Mouse (Mus musculus) CH12.LX (cell line): ENCODE measurements around the gene Ptov1. TPM values are rescaled to one million over a fixed set of nuclear protein-coding genes. Genes with fewer than 3 reads are reported as not detected.

Source experiments
- DNase-seq: peaks from one replicate; pipeline ENCODE4 v3.0.0-alpha.2; 2013; ENCODE audit errors: extremely low read depth
- H3K27ac ChIP-seq: 2 replicates; pipeline ENCODE4 v1.5.1; 2012; ENCODE audit warnings: low read depth, mild to moderate bottlenecking, control low read depth, moderate library complexity; ENCODE audit not compliant: insufficient read depth
- H3K27me3 ChIP-seq: replicated peaks from 2 replicates; pipeline ENCODE3; 2012; ENCODE audit warnings: inconsistent platforms
- H3K36me3 ChIP-seq, 2 experiments: replicated peaks in 1 of 2; 2 replicates each; pipeline versions ENCODE3 to v1.6.1; 2012; ENCODE audit warnings: inconsistent platforms in 1 of 2, low read length in 1 of 2, mild to moderate bottlenecking in 1 of 2, mixed read lengths in 1 of 2, moderate library complexity in 1 of 2; ENCODE audit not compliant: control insufficient read depth in 1 of 2, insufficient read depth in 1 of 2
- H3K4me1 ChIP-seq, 2 experiments: 2 replicates each; pipeline ENCODE4 v1.6.1; 2012; ENCODE audit warnings: inconsistent platforms in 1 of 2, moderate library complexity in 1 of 2; ENCODE audit not compliant: insufficient read depth in 2 of 2, control insufficient read depth in 1 of 2
- H3K4me2 ChIP-seq: 2 replicates; pipeline ENCODE4 v1.6.1; 2012; ENCODE audit warnings: low read depth, mild to moderate bottlenecking, control low read depth; ENCODE audit not compliant: poor library complexity, insufficient read depth, severe bottlenecking
- H3K4me3 ChIP-seq, 3 experiments: fragments of 150-350 bp in 1 of 3; sonication (generic) in 1 of 3; replicated peaks in 1 of 3; 2 replicates each; pipeline versions ENCODE3 to v1.5.1; 2011 to 2012; ENCODE audit warnings: low read depth in 2 of 3, low read length in 2 of 3, mild to moderate bottlenecking in 2 of 3, moderate library complexity in 2 of 3, control low read depth in 1 of 3, improper control_type of control experiment in 1 of 3, inconsistent platforms in 1 of 3, mixed read lengths in 1 of 3; ENCODE audit not compliant: poor library complexity in 1 of 3
- H3K79me2 ChIP-seq: replicated peaks from 2 replicates; pipeline ENCODE4 v1.6.1; 2012; ENCODE audit warnings: mild to moderate bottlenecking, moderate library complexity; ENCODE audit not compliant: control insufficient read depth, poor library complexity, insufficient read depth, severe bottlenecking; ENCODE audit errors: extremely low read depth
- H3K9ac ChIP-seq: 2 replicates; pipeline ENCODE4 v1.6.1; 2012; ENCODE audit warnings: low read depth, mild to moderate bottlenecking, control low read depth, moderate library complexity; ENCODE audit not compliant: insufficient read depth
- H3K9me3 ChIP-seq: replicated peaks from 2 replicates; pipeline ENCODE3; 2012; ENCODE audit warnings: low read length, inconsistent platforms, mixed read lengths
- BHLHE40 ChIP-seq: IDR thresholded peaks from 2 replicates; pipeline ENCODE4 v1.6.1; 2011; ENCODE audit warnings: mild to moderate bottlenecking, low read depth, low read length, improper control_type of control experiment
- CHD1 ChIP-seq: IDR thresholded peaks from 2 replicates; pipeline ENCODE4 v1.6.1; 2012; ENCODE audit warnings: low read depth, low read length, improper control_type of control experiment, inconsistent platforms
- E2F4 ChIP-seq: IDR thresholded peaks from 2 replicates; pipeline ENCODE4 v1.6.1; 2011; ENCODE audit warnings: low read depth, low read length, improper control_type of control experiment; ENCODE audit not compliant: insufficient replicate concordance
- EP300 ChIP-seq: IDR thresholded peaks from 2 replicates; pipeline ENCODE4 v1.6.1; 2011; ENCODE audit warnings: low read length, improper control_type of control experiment
- ETS1 ChIP-seq: conservative IDR thresholded peaks from 2 replicates; pipeline ENCODE4 v1.6.1; 2012; ENCODE audit warnings: low read depth, mild to moderate bottlenecking, inconsistent platforms, low read length, improper control_type of control experiment, moderate library complexity
- GABPA ChIP-seq: IDR thresholded peaks from 2 replicates; pipeline ENCODE4 v1.6.1; 2012; ENCODE audit warnings: low read depth, low read length, improper control_type of control experiment, inconsistent platforms; ENCODE audit not compliant: insufficient replicate concordance
- HCFC1 ChIP-seq: IDR thresholded peaks from 2 replicates; pipeline ENCODE4 v1.6.1; 2012; ENCODE audit warnings: low read depth, mild to moderate bottlenecking, inconsistent platforms, low read length, improper control_type of control experiment
- IRF4 ChIP-seq: IDR thresholded peaks from 2 replicates; pipeline ENCODE4 v1.6.1; 2014; ENCODE audit warnings: low read depth, mild to moderate bottlenecking, inconsistent platforms, low read length, improper control_type of control experiment
- JUND ChIP-seq: conservative IDR thresholded peaks from 2 replicates; pipeline ENCODE4 v1.6.1; 2011; ENCODE audit warnings: low read depth, low read length, improper control_type of control experiment
- KAT2A ChIP-seq: IDR thresholded peaks from 2 replicates; pipeline ENCODE4 v1.6.1; 2012; ENCODE audit warnings: low read length, improper control_type of control experiment, inconsistent platforms; ENCODE audit not compliant: insufficient replicate concordance
- MAX ChIP-seq: IDR thresholded peaks from 2 replicates; pipeline ENCODE4 v1.6.1; 2011; ENCODE audit warnings: low read length, improper control_type of control experiment
- MAZ ChIP-seq: IDR thresholded peaks from 2 replicates; pipeline ENCODE4 v1.6.1; 2012; ENCODE audit warnings: low read depth, mild to moderate bottlenecking, inconsistent platforms, low read length, improper control_type of control experiment, moderate library complexity
- MXI1 ChIP-seq: IDR thresholded peaks from 2 replicates; pipeline ENCODE4 v1.6.1; 2011; ENCODE audit warnings: mild to moderate bottlenecking, low read depth, low read length, improper control_type of control experiment
- NELFE ChIP-seq: IDR thresholded peaks from 2 replicates; pipeline ENCODE4 v1.6.1; 2011; ENCODE audit warnings: low read depth, low read length, improper control_type of control experiment
- NRF1 ChIP-seq: IDR thresholded peaks from 2 replicates; pipeline ENCODE4 v1.6.1; 2014; ENCODE audit warnings: low read depth, mild to moderate bottlenecking, inconsistent platforms, low read length, improper control_type of control experiment, moderate library complexity
- PAX5 ChIP-seq: IDR thresholded peaks from 2 replicates; pipeline ENCODE4 v1.6.1; 2012; ENCODE audit warnings: low read length, inconsistent platforms, mixed read lengths
- POLR2A ChIP-seq: IDR thresholded peaks from 2 replicates; pipeline ENCODE4 v1.6.1; 2011; ENCODE audit warnings: low read depth, mild to moderate bottlenecking, improper control_type of control experiment, low read length
- POLR2AphosphoS2 ChIP-seq: IDR thresholded peaks from 2 replicates; pipeline ENCODE4 v1.6.1; 2011; ENCODE audit warnings: low read depth, low read length, improper control_type of control experiment
- RCOR1 ChIP-seq: conservative IDR thresholded peaks from 2 replicates; pipeline ENCODE4 v1.6.1; 2012; ENCODE audit warnings: low read depth, mild to moderate bottlenecking, inconsistent platforms, low read length, improper control_type of control experiment
- SIN3A ChIP-seq: IDR thresholded peaks from 2 replicates; pipeline ENCODE4 v1.6.1; 2012; ENCODE audit warnings: low read length, improper control_type of control experiment, inconsistent platforms
- SMC3 ChIP-seq: IDR thresholded peaks from 2 replicates; pipeline ENCODE4 v1.6.1; 2011; ENCODE audit warnings: low read depth, low read length, improper control_type of control experiment
- TBP ChIP-seq: conservative IDR thresholded peaks from 2 replicates; pipeline ENCODE4 v1.6.1; 2011; ENCODE audit warnings: low read depth, low read length, improper control_type of control experiment
- TCF12 ChIP-seq: IDR thresholded peaks from 2 replicates; pipeline ENCODE4 v1.6.1; 2014; ENCODE audit warnings: low read depth, mild to moderate bottlenecking, inconsistent platforms, low read length, improper control_type of control experiment
- UBTF ChIP-seq: IDR thresholded peaks from 2 replicates; pipeline ENCODE4 v1.6.1; 2012; ENCODE audit warnings: low read depth, mild to moderate bottlenecking, inconsistent platforms, low read length, improper control_type of control experiment, moderate library complexity
- USF1 ChIP-seq: IDR thresholded peaks from 2 replicates; pipeline ENCODE4 v1.6.1; 2014; ENCODE audit warnings: low read depth, mild to moderate bottlenecking, inconsistent platforms, low read length, improper control_type of control experiment
- USF2 ChIP-seq: conservative IDR thresholded peaks from 2 replicates; pipeline ENCODE4 v1.6.1; 2011; ENCODE audit warnings: low read depth, low read length, improper control_type of control experiment
- ZC3H11A ChIP-seq: IDR thresholded peaks from 2 replicates; pipeline ENCODE4 v1.6.1; 2012; ENCODE audit warnings: low read depth, mild to moderate bottlenecking, inconsistent platforms, low read length, improper control_type of control experiment
- ZKSCAN1 ChIP-seq: IDR thresholded peaks from 2 replicates; pipeline ENCODE4 v1.6.1; 2012; ENCODE audit warnings: low read depth, inconsistent platforms, low read length, improper control_type of control experiment, borderline replicate concordance
- ZMIZ1 ChIP-seq: IDR thresholded peaks from 2 replicates; pipeline ENCODE4 v1.6.1; 2012; ENCODE audit warnings: low read depth, mild to moderate bottlenecking, inconsistent platforms, low read length, improper control_type of control experiment
- ZNF384 ChIP-seq: IDR thresholded peaks from 2 replicates; pipeline ENCODE4 v1.6.1; 2012; ENCODE audit warnings: low read depth, low read length, improper control_type of control experiment, inconsistent platforms
- dilution Hi-C: fragments of 300-500 bp; cut with MboI; formaldehyde crosslinking; loops from 2 replicates; pipeline ENCODE4 v1.14.3; 2020; ENCODE audit warnings: low sequenced_read_pairs; ENCODE audit not compliant: extremely low pct_unique_long_range_greater_than_20kb, extremely low pct_ligation_motif_present
- in situ Hi-C: fragments of 300-500 bp; cut with MboI; formaldehyde crosslinking; loops from 3 replicates; pipeline ENCODE4 v1.14.3; 2019; ENCODE audit warnings: low sequenced_read_pairs, low pct_ligation_motif_present, low pct_unique_long_range_greater_than_20kb, mixed read lengths
- polyA plus RNA-seq: library from polyadenylated mRNA; unstranded; fragments of >175 nt; gene quantifications from 2 replicates; pipeline ENCODE4 v1.2.1, GENCODE M21; 2012; ENCODE audit warnings: low read depth; ENCODE audit not compliant: insufficient read length
- total RNA-seq, 2 experiments: library from RNA; depleted of rRNA; stranded (reverse); fragments of 300-350 nt in 1 of 2; fragments of >200 nt in 1 of 2; gene quantifications; 2 replicates each; pipeline ENCODE4 v1.2.3; 2012 to 2014

Ptov1 gene
- total and polyA plus RNA-seq, 3 experiments, result 5.7 to 21.0 (median 16.8) TPM

DNA sequence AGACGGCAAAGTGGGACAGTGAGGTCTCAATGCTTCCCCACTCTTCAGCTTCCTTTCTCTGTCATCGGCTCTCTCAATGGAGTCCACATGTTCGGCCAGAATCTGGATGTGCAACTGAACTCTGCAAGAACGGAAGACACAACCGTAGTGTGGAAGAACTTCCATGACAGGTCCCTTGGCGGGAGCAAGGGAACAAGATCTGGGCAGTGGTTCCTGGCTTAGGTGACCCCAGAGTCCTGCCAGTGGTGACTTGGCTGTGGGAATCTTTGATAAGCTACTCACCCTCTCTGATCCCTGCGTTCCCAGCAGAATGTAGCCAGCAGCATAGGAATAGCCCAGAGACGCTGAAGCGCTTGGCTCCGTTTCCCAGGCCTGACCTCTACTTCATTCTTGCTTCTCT, 26.9 kb upstream of the Ptov1 start:
- H3K79me2 ChIP-seq, result peaks cover 6% of the 10 kb centered on the region
- peak overlapping the region; percentile 55 to 72 (median 61) for H3K4me3 ChIP-seq
- peak; percentile 40 for DNase-seq
- peak overlapping the region; percentile 53 for H3K4me2 ChIP-seq
- peaks cover 25 to 36% of the 10 kb centered on the region in 2 experiments for H3K36me3 ChIP-seq
- no peaks in the 10 kb centered on the region for H3K27me3 ChIP-seq
- dilution Hi-C loops, result no loop called here
- no peak for TF ChIP-seq JUND
- TF ChIP-seq PAX5, result no peak
- peak overlapping the region; percentile 65 for H3K9ac ChIP-seq
- H3K9me3 ChIP-seq, result no peaks in the 10 kb centered on the region
- H3K27ac ChIP-seq, result no peak overlapping the region
- peaks cover 9 to 39% of the 10 kb centered on the region in 2 experiments for H3K4me1 ChIP-seq
- in situ Hi-C loops, result no loop called here

DNA sequence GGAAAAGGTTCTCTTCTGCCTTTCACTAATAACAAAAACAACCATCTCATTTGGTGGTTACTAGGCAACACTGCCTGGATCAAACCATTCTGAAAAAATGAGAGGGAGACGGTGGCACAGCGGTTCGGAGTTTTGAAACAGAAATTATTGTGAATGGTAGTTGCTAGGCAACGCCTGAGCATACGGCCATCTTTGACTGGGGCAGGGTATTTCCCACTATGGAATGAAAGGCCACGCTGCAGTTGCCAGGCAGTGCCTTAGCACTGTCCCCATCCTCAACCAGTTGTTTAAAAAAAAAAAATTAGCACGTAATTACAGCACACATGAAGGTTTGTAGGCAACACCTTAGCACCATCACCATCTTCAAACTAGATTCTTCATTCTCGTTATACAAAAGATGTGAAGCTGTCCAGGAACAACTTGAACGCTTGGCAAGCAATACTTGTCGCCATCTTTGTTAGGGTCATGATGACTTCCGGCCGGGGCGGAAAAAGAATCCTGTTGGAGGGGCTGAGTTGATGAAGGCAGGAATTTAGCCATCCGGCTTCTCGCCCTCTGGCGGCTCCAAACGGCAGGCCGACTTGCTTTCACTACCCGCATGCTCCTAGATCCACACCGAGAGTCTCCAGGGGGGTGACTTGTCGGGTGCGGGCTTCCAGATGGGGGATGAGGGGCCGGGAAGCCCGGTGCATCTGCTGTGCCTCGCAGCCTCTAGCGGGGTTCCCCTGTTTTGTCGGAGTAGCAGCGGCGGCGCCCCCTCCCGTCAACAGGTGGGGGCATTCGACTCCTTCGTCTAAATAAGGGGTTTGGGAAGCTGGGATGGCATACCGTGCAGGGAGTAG, 26.2 kb upstream of the Ptov1 start, which contains the start of gene Fuz:
Fuz (plus strand) TSS at position 487 of the 842 bp plus-strand sequence.
- no peak within 1 kb of the TSS for H3K27ac ChIP-seq
- H3K9me3 ChIP-seq, result no peaks in the 10 kb centered on the region
- H3K4me2 ChIP-seq, result peak within 1 kb of the TSS; percentile 53
- H3K4me1 ChIP-seq, result peaks cover 13 to 44% of the 10 kb centered on the region in 2 experiments
- peaks cover 10% of the 10 kb centered on the region for H3K79me2 ChIP-seq
- DNase-seq, result peak; percentile 95
- peak within 1 kb of the TSS; percentile 55 to 72 (median 61) for H3K4me3 ChIP-seq
- H3K9ac ChIP-seq, result peak within 1 kb of the TSS; percentile 65
- H3K27me3 ChIP-seq, result no peaks in the 10 kb centered on the region
- dilution Hi-C loops (no loop called here), in situ Hi-C loops (no loop called here)
- H3K36me3 ChIP-seq, result peaks cover 20 to 33% of the 10 kb centered on the region in 2 experiments
- TF ChIP-seq ZNF384, result 0 out of 2 replicates have a peak, but pooled peaks have one; percentile 24
- peak; percentile 80 for TF ChIP-seq SIN3A
- peak; percentile 75 for TF ChIP-seq POLR2A
- peak; percentile 80; the same call in 1 of the 2 replicates for TF ChIP-seq POLR2AphosphoS2
- peak; percentile 76; the same call in 1 of the 2 replicates for TF ChIP-seq CHD1
- peak; percentile 90 for TF ChIP-seq NELFE
- peak; percentile 77; the same call in 1 of the 2 replicates for TF ChIP-seq MAX
- TF ChIP-seq MAZ, result peak; percentile 89
- TF ChIP-seq USF1, result no peak
- peak; percentile 89 for TF ChIP-seq MXI1
- TF ChIP-seq UBTF, result no peak
- TF ChIP-seq ETS1, result 0 out of 2 replicates have a peak, but pooled peaks have one; percentile 25
- no peak for TF ChIP-seq IRF4
- peak; percentile 68; the same call in 1 of the 2 replicates for TF ChIP-seq ZMIZ1
- peak; percentile 24; the same call in 1 of the 2 replicates for TF ChIP-seq GABPA
- TF ChIP-seq TCF12, result peak; percentile 86
- TF ChIP-seq RCOR1, result peak; percentile 86; the same call in 1 of the 2 replicates
- TF ChIP-seq E2F4, result peak; percentile 81; the same call in 1 of the 2 replicates
- peak; percentile 90 for TF ChIP-seq HCFC1
- no peak for TF ChIP-seq JUND
- peak; percentile 74 for TF ChIP-seq NRF1
- TF ChIP-seq SMC3, result peak; percentile 43
- TF ChIP-seq EP300, result no peak
- peak; percentile 87 for TF ChIP-seq TBP
- TF ChIP-seq USF2, result no peak
- 0 out of 2 replicates have a peak, but pooled peaks have one; percentile 21 for TF ChIP-seq BHLHE40
- TF ChIP-seq ZKSCAN1, result no peak
- TF ChIP-seq KAT2A, result peak; percentile 85; the same call in 1 of the 2 replicates
- TF ChIP-seq ZC3H11A, result no peak
